Mouse (Mus musculus) brain, embryonic 14.5 days (tissue): ENCODE measurements around the gene Pex1.

Experiments used
- CTCF ChIP-seq: fragments of 200-500 bp; IDR thresholded peaks from 2 replicates; pipeline ENCODE4 v1.5.1; 2012; ENCODE audit warnings: inconsistent platforms, mild to moderate bottlenecking, moderate library complexity, borderline replicate concordance; ENCODE audit not compliant: insufficient read depth, insufficient read length; ENCODE audit errors: extremely low read depth
- POLR2A ChIP-seq: fragments of 200-500 bp; IDR thresholded peaks from 2 replicates; pipeline ENCODE4 v1.6.1; 2012; ENCODE audit warnings: mild to moderate bottlenecking, inconsistent platforms, borderline replicate concordance; ENCODE audit not compliant: poor library complexity, insufficient read depth, insufficient read length, severe bottlenecking; ENCODE audit errors: extremely low read depth

DNA sequence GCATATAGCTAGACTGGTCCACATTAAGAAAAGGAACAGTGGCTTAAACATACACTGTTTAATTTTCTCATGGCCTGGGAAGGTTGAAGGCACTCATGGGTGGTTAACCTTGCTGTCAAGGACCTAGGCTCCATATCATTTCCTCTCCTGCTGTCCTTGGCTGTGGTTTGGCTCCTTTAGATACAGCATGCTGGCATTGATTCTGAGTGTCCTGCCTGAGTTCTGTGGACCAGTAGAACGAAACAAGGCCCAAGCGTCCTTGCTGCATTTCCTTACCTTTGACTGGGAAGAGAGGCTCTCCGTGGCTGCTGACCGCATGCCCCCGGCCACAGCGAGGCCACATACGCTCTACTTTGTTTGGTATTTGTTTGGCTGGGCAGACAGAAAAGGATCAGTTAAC is 13.4 kb downstream of the Pex1 start:
- TF ChIP-seq POLR2A (no peak), CTCF (no peak)
